Mouse (Mus musculus) bone marrow, adult 2 months (tissue): ENCODE results near the gene Cltb.
A peak's percentile ranks its signal among the peaks of the same experiment; 100 is the strongest.

Experiments
- CTCF ChIP-seq: fragments of 200-500 bp; IDR thresholded peaks from 2 replicates; pipeline ENCODE4 v1.5.1; 2011; ENCODE audit warnings: low read length, control low read depth; ENCODE audit not compliant: control insufficient read depth, insufficient read depth
- POLR2A ChIP-seq: fragments of 200-500 bp; IDR thresholded peaks from 2 replicates; pipeline ENCODE4 v1.6.1; 2011; ENCODE audit warnings: low read depth, mild to moderate bottlenecking, control low read depth, low read length, borderline replicate concordance; ENCODE audit not compliant: control insufficient read depth

DNA sequence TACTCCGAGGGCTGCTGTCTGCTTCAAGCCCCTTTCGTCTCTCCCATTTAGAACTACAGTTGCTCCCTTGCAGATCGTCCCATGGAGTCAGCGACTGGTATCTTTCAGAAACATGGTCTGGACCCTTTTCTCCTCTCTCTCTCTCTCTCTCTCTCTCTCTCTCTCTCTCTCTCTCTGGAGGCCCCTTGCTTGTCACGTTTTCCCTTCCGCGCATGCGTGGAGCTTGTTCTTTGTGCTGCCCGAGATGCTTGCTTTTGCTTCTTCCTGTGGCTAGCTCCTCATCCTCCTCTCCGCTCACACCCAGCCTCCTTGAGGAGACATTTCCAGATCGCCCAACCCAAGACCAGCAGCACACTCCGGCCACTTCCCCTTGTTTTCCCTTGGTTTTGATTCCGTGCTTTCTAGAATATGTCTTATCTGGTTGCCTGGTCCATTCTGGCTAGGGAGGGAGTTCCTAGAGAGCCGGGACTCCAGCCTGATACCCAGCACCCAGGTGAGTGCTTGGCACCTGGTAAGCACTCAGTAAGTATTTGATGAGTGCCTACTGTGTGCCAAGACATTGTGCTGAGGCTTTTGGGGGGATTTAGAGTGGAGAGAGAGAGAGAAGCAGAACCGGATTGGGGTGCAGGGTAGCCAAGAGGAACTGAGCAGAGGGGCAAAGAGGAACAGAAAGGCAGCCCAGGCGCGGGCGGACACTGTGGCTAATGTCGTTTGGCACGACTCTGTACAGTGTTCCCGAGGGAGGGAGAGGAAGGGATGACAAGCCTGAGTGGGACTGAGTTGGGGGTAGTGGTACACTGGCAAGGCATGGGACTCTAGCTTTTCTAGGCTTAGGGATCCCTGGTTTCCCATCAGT is 33.3 kb downstream of the Cltb start:
- TF ChIP-seq CTCF (no peak), POLR2A (peak; percentile 40; the same call in 1 of the 2 replicates)
